Comparison of ENCODE assay signal across 1 mouse cellular context in the genomic region with DNA sequence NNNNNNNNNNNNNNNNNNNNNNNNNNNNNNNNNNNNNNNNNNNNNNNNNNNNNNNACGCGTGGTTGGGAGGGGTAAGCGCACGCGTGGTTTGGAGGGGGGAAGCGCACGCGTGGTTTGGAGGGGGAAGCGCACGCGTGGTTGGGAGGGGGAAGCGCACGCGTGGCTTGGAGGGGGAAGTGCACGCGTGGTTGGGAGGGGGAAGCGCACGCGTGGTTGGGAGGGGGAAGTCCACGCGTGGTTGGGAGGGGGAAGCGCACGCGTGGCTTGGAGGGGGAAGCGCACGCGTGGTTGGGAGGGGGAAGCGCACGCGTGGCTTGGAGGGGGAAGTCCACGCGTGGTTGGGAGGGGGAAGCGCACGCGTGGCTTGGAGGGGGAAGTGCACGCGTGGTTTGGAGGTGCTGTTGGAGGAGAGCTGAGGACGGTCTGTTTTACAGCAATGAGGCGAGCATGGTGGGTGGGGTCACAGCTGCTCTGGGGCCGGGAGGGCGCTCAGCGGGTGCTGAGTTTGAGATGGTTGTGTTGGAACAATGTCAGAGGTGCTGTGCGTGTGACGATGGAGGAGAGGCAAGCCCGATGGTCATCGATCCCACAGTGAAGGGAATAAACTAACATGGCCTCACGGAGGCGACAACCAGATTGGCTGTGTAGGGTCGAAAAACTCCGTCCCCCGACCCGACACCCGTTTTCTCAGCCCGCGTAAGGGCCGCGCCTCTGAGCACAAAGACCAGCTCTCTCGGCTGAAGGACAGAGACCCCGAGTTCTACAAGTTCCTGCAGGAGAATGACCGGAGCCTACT.
TF ChIP-seq lines count a peak whose summit lies in the region.

No protein-coding gene starts in this region.

TF ChIP-seq in CH12.LX, 34 proteins besides CTCF, POLR2A, EP300 and RAD21:
- TF ChIP-seq POLR2AphosphoS2 (IDR thresholded peaks at IDR 0.05; ENCODE audit: low read depth, low read length), result no peak
- TF ChIP-seq SIN3A (IDR thresholded peaks at IDR 0.05; ENCODE audit: low read length), result 0 out of 2 replicates have a peak, but pooled peaks have one; percentile 50
